Mouse (Mus musculus) colon, adult 2 months (tissue): ENCODE data around the gene Iffo2. TPM values are rescaled to one million over a fixed set of nuclear protein-coding genes. Genes with fewer than 3 reads are reported as not detected.

Experiments used
- polyA plus RNA-seq: library from polyadenylated mRNA; depleted of rRNA; stranded (reverse); fragments of >200 nt; gene quantifications from 2 replicates; pipeline ENCODE4 v1.2.3, GENCODE M21; 2012; rRNA removed

Iffo2 gene
- 7.6 TPM in 2 replicates for polyA plus RNA-seq

GRCm38 (mm10) chr4:139530248-139530647, at the start of gene Iffo2:
TSS of gene Iffo2 (plus strand) at chr4:139530548.

DNA sequence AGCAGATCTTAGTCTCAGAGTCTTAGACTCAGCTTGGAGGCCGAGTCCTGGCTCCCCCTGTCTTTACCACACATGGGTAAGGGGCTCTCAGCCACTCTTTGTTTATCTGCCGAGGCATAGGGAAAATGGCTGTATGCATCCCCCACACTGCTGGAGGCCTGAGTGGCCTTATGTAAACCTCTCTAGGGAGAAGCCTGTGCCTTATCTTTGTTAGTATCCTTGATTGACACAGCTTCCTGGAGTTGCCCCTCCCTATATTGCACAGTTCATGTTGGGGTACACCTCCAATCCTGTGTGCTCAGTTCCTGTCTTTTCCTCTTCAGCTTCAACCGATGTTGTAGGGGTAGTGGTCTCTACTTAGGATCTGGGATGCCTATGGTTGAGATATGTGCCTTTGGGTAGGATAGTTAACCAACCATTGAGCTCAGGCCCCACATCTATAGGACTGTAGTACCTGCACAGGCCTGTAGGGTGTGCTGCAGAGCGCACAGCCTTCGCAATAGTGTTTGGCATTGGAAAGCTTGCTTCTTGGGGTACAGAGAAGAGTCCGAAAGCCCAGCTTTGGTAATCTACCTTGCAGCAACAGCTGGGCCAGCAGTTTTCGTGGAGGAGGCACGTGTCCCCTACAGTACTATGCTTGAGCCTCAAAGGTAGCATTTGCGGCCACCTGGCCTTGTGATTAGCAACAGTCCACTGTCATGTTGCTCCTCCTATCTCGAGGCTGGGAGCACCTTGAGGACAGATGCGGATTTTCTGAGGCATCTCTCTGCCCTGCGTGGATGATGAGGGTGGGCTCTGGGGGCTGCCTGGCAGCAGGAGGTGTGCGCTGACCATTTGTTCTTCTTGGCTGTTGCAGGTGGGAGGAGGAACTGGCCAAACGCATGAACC, 72.3 kb downstream of the Iffo2 start, which contains the start of gene Gm21969:
Gene Gm21969, plus strand, starts transcription at position 830 of the 888 bp plus-strand sequence.

DNA sequence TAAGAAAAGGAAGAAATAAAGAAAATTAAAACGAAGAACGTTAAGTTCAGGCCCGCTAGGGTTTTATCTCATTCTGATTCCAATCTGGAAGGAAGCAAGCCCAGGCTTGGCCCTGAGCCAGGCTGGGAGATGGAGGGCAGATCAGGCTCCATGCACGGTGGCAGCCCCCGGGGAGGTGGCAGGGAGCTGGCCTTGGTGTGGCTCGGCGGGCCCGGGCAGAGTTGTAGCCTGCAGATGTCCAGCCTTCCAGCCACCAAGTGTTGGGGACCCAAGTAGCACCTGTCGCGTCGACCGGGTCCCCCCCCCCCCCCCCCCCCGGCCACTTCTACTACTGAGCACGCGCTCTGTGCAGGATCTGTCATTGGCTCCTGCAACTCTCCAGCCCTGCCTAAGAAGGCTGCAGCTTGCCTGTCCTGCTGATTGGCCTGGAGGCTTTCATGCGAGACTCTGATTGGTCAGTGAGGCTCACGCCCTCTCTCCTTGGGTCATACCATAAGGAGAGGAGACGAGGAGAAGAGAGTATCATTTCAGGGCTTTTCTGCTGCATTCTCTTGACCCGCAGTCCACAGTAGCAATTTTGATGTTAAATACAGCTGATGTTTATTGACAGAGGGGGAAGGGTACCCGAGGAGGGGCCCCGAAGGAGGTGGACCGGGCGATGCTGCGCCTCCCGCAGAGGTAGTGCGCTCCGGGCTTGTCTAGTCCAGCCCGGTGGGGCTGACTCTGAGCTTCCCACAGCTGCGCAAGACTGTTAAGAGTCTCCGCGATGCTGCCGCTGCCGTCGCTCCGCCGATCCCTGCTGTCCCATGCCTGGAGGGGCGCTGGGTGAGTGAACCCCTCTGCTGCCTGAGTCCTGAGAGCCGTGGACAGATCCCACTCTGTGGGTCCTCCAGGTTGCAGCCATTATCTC, 92.3 kb downstream of the Iffo2 start, which contains the start of gene Aldh4a1:
Gene Aldh4a1, plus strand, starts transcription at position 494 of the 910 bp plus-strand sequence.

GRCm38 (mm10) chr4:139653238-139653637, 122.9 kb downstream of the Iffo2 start, which contains the start of gene Tas1r2:
TSS of gene Tas1r2 (plus strand) at chr4:139653538.

Other genes starting within 250 kb of the Iffo2 start
- gene Pqlc2, start 219.8 kb upstream of the Iffo2 start, polyA plus RNA-seq = 30.1 and 35.3 TPM in 2 replicates
- gene Akr7a5, start 219.8 kb upstream of the Iffo2 start, polyA plus RNA-seq = 71.9 and 74.0 TPM in 2 replicates
- 11.1 and 14.6 TPM in 2 replicates for gene Mrto4, start 178.0 kb upstream of the Iffo2 start, polyA plus RNA-seq
- gene Emc1, start 178.0 kb upstream of the Iffo2 start, polyA plus RNA-seq = 26.5 and 28.2 TPM in 2 replicates
- 209 and 214 TPM in 2 replicates for gene Ubr4, start 177.9 kb upstream of the Iffo2 start, polyA plus RNA-seq
- gene Gm21969, start 72.6 kb downstream of the Iffo2 start, polyA plus RNA-seq = not detected in 2 replicates
- 32.8 and 37.0 TPM in 2 replicates for gene Aldh4a1, start 92.3 kb downstream of the Iffo2 start, polyA plus RNA-seq
- 0.08 TPM in 1 of 2 replicates, not detected in the other for gene Tas1r2, start 123.0 kb downstream of the Iffo2 start, polyA plus RNA-seq